Mouse (Mus musculus): ENCODE results near the gene Ada.

DNA sequence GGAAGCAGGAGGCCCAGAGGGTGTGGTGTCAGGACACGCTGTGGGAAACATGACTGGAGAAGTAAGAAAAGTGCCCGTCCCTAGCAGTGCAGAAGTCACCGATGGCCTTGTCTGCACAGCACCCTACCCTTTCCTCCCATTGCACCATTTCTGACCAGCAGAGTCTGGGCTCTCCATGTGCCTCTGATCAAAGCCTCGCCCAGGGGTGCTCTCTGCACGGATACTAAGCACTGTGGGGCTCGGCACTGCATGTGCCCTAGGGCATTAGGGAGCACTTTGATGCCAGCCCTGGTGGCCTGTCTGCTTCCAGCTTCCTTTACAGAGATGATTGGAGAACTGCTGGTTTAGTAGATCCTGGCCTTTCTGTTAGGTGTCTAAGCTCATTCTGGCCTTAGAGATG lies 37.2 kb downstream of the Ada start:
- TF ChIP-seq POLR2A (IDR thresholded peaks at IDR 0.05; ENCODE audit: extremely low read depth, insufficient read depth, low read length) = no peak
- TF ChIP-seq CTCF (IDR thresholded peaks at IDR 0.05; ENCODE audit: low read depth, low read length) = no peak

Data from liver, adult 2 months (tissue).